Mouse (Mus musculus): Measurements from ENCODE around the gene Mettl7a2. TPM values are rescaled to one million over a fixed set of nuclear protein-coding genes. Genes with fewer than 3 reads are reported as not detected.

Gene Mettl7a2
- polyA plus RNA-seq, 1 experiment from 2014 or later = not detected

DNA sequence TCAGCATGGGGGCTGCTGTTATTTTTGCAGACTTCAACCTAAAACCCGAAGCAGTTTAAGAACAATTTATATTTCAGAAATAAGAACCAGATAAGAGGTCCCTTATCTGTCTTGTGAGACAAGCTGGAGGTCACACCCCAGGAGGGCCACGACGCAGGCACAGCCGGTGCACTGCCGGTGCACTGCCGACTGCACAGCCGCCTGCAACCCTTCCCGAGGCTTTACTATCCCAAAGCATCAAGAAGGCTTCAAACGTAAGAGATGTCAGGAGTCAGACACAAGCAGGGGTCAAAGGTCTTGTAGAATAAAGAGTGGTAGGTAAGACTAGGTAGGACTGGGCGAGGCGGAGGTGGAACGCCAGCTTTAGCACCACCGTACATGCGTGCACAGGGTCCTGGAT, 49.3 kb downstream of the Mettl7a2 start:
- ATAC-seq = no peak
- Histone ChIP-seq H3K36me3 (ENCODE audit: control insufficient read depth, insufficient read depth, low read length) (peaks cover 32% of the 10 kb centered on the region), H3K27me3 (replicated peaks; ENCODE audit: control insufficient read depth, insufficient read depth, low read length) (no peaks in the 10 kb centered on the region), H3K4me2 (ENCODE audit: low read length) (no peak overlapping the region), H3K4me1 (ENCODE audit: control insufficient read depth, insufficient read depth, low read depth, low read length) (no peaks in the 10 kb centered on the region), H3K27ac (ENCODE audit: low read depth, low read length) (no peak overlapping the region), H3K9me3 (ENCODE audit: control insufficient read depth, low read length) (no peaks in the 10 kb centered on the region), H3K9ac (ENCODE audit: low read depth, low read length) (no peak overlapping the region), H3K4me3 (ENCODE audit: low read length) (no peak overlapping the region)
- WGBS = 94% methylated on average over 14 of the region's 14 CpGs

DNA sequence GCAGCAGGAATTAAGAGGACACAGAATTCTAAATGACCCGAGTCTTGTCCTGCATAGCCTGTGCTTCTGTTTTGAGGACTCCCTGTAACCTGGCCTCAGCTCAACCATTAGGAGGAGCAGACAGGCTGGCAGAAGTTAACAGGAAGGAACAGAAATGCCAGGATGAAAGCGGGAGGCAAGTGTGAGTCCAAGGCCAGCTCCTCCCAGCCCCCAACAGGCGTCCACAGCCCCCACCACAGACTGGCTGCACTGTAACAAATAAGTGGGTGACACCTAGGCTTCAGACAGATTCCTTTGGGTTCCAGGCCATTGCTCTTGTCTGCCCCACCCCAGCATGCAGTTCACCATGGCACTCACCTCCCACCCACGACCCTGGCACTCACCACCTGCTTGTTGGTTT, 49.8 kb downstream of the Mettl7a2 start:
- Histone ChIP-seq H3K36me3 (ENCODE audit: control insufficient read depth, insufficient read depth, low read length) (peaks cover 30% of the 10 kb centered on the region), H3K4me3 (ENCODE audit: low read length) (no peak overlapping the region), H3K4me1 (ENCODE audit: control insufficient read depth, insufficient read depth, low read depth, low read length) (no peaks in the 10 kb centered on the region), H3K27ac (ENCODE audit: low read depth, low read length) (no peak overlapping the region), H3K9ac (ENCODE audit: low read depth, low read length) (no peak overlapping the region), H3K9me3 (ENCODE audit: control insufficient read depth, low read length) (no peaks in the 10 kb centered on the region), H3K27me3 (replicated peaks; ENCODE audit: control insufficient read depth, insufficient read depth, low read length) (no peaks in the 10 kb centered on the region), H3K4me2 (ENCODE audit: low read length) (no peak overlapping the region)
- 90% methylated on average over 4 of the region's 4 CpGs for WGBS
- no peak for ATAC-seq

DNA sequence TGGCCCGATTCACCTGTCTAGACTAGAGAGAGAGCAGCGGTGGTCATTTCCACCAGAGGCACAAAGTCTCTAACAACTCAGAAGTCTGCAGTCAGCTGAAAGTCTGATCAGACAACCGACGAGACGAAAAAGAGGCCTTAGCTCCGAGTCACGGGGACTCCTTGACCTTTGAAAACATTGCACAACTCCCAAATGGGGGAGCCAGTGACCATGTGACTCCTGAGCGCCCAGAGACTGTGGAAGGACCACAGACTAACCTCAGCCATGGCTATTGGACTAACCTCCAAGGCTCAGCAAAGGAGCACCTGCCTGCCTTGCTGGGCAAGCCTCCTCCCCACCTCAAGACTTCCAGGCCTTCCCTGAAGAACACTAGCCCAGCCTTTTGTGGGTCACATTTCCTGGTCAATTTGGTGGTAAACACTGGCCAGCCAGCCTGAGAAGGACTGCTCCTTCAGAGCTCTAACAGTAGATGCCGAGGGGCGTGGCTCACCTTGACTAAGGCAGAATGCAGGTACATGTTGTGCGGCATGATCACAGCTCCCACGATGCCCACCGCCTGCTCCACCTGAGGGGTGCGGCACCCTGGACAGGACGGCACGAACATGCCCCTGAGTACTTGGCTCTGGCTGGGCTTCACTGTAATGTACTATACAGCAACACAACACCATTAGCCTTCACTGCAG, 50.5 kb downstream of the Mettl7a2 start:
- H3K27ac ChIP-seq (ENCODE audit: low read depth, low read length) = no peak overlapping the region
- ATAC-seq = no peak
- no peak overlapping the region for H3K9ac ChIP-seq (ENCODE audit: low read depth, low read length)
- H3K36me3 ChIP-seq (ENCODE audit: control insufficient read depth, insufficient read depth, low read length) = peaks cover 28% of the 10 kb centered on the region
- no peak overlapping the region for H3K4me2 ChIP-seq (ENCODE audit: low read length)
- no peaks in the 10 kb centered on the region for H3K4me1 ChIP-seq (ENCODE audit: control insufficient read depth, insufficient read depth, low read depth, low read length)
- H3K4me3 ChIP-seq (ENCODE audit: low read length) = no peak overlapping the region
- 93% methylated on average over 16 of the region's 16 CpGs for WGBS
- no peaks in the 10 kb centered on the region for H3K27me3 ChIP-seq (replicated peaks; ENCODE audit: control insufficient read depth, insufficient read depth, low read length)
- no peaks in the 10 kb centered on the region for H3K9me3 ChIP-seq (ENCODE audit: control insufficient read depth, low read length)

DNA sequence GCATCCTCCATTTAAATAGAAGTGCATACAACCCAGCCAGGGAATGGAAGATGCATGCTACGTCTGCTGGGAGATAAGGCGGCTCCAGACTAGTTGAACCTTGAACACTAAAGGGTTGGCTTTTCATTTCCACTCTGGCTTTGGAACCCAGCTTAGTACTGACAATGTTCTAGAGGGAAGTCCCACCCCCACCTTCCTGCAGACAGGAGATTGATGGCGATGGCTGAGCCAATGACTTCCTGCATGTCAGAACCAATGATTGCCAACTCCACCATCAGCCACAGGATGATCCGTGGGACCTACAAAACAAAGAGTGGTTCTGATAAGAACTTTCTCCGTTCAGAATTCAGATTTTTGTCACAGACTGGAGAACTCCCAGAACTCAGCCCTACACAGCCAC, 53.1 kb downstream of the Mettl7a2 start:
- Histone ChIP-seq H3K27me3 (replicated peaks; ENCODE audit: control insufficient read depth, insufficient read depth, low read length) (no peaks in the 10 kb centered on the region), H3K4me3 (ENCODE audit: low read length) (no peak overlapping the region), H3K9me3 (ENCODE audit: control insufficient read depth, low read length) (no peaks in the 10 kb centered on the region), H3K36me3 (ENCODE audit: control insufficient read depth, insufficient read depth, low read length) (peaks cover 14% of the 10 kb centered on the region), H3K4me2 (ENCODE audit: low read length) (no peak overlapping the region), H3K27ac (ENCODE audit: low read depth, low read length) (no peak overlapping the region), H3K4me1 (ENCODE audit: control insufficient read depth, insufficient read depth, low read depth, low read length) (no peaks in the 10 kb centered on the region), H3K9ac (ENCODE audit: low read depth, low read length) (no peak overlapping the region)
- WGBS = 91% methylated on average over 5 of the region's 5 CpGs
- no peak for ATAC-seq

DNA sequence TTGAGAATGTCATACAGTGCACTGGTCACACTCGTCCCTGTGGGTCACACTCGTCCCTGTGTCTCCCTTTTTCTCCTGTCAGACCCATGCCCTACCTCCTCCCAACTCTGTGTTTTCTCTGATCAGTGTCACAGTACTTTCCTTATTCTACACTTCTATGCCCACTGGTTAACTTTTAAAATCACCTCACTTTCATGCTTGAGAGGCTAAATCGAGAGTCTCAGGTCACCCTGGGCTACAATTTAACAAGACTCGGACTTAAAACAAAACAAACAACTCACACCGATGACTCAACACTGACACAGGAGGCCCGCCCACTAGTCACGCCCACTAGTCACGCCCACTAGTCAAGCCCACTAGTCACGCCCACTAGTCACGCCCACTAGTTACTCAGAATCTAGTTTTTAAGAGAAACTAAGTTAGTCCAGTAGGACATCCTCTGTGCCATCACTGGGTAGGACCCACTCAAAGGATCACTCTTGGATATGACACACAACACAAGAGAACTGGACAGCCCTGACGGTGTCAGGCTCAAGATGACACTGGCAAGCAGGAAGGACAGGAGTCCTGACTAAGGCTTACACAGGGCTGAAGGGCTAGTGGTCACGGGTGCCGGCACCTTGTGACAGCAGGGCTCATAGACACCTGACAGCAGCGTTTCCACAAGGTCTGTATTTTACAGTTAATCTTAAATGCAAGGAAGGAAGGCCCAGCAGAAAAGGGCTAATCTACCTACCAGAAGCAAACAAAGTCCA, 58.1 kb downstream of the Mettl7a2 start:
- peaks cover 9% of the 10 kb centered on the region for H3K36me3 ChIP-seq (ENCODE audit: control insufficient read depth, insufficient read depth, low read length)
- no peak for ATAC-seq
- H3K27me3 ChIP-seq (replicated peaks; ENCODE audit: control insufficient read depth, insufficient read depth, low read length) = no peaks in the 10 kb centered on the region

More for the DNA sequence above, 58.1 kb downstream of the Mettl7a2 start:
- Histone ChIP-seq H3K9ac (ENCODE audit: low read depth, low read length) (no peak overlapping the region), H3K4me2 (ENCODE audit: low read length) (no peak overlapping the region), H3K27ac (ENCODE audit: low read depth, low read length) (no peak overlapping the region), H3K4me1 (ENCODE audit: control insufficient read depth, insufficient read depth, low read depth, low read length) (no peaks in the 10 kb centered on the region), H3K9me3 (ENCODE audit: control insufficient read depth, low read length) (no peaks in the 10 kb centered on the region), H3K4me3 (ENCODE audit: low read length) (no peak overlapping the region)
- 55% methylated on average over 14 of the region's 14 CpGs for WGBS

Other genes with a start within 250 kb of the Mettl7a2 start
- 11.8 and 13.1 TPM in 2 replicates for gene Atf1, start 125.4 kb upstream of the Mettl7a2 start, polyA plus RNA-seq (2015; fragmentation: Nextera tagmentation; extraction: Ambion mirVana)
- not detected in 2 replicates for gene Tmprss12, start 72.4 kb upstream of the Mettl7a2 start, polyA plus RNA-seq (2015; fragmentation: Nextera tagmentation; extraction: Ambion mirVana)
- gene Mettl7a1, start 49.1 kb upstream of the Mettl7a2 start, polyA plus RNA-seq (2015; fragmentation: Nextera tagmentation; extraction: Ambion mirVana) = 3.5 TPM in 2 replicates
- gene Mettl7a3, start 18.3 kb upstream of the Mettl7a2 start, polyA plus RNA-seq (2015; fragmentation: Nextera tagmentation; extraction: Ambion mirVana) = 0.09 TPM in 1 of 2 replicates, not detected in the other
- gene Methig1, start 51 bp upstream of the Mettl7a2 start, polyA plus RNA-seq (2015; fragmentation: Nextera tagmentation; extraction: Ambion mirVana) = not detected in 2 replicates
- gene Higd1c, start 11.3 kb downstream of the Mettl7a2 start, polyA plus RNA-seq (2015; fragmentation: Nextera tagmentation; extraction: Ambion mirVana) = not detected in 2 replicates
- gene Gm5475, start 68.9 kb downstream of the Mettl7a2 start, polyA plus RNA-seq (2015; fragmentation: Nextera tagmentation; extraction: Ambion mirVana) = 0.11 and 0.16 TPM in 2 replicates
- gene Slc11a2, start 71.9 kb downstream of the Mettl7a2 start, polyA plus RNA-seq (2015; fragmentation: Nextera tagmentation; extraction: Ambion mirVana) = 24.9 and 30.8 TPM in 2 replicates
- 59.3 and 62.0 TPM in 2 replicates for gene Letmd1, start 115.8 kb downstream of the Mettl7a2 start, polyA plus RNA-seq (2015; fragmentation: Nextera tagmentation; extraction: Ambion mirVana)
- gene Csrnp2, start 142.3 kb downstream of the Mettl7a2 start, polyA plus RNA-seq (2015; fragmentation: Nextera tagmentation; extraction: Ambion mirVana) = 36.3 and 43.4 TPM in 2 replicates
- 32.4 and 37.4 TPM in 2 replicates for gene Tfcp2, start 198.8 kb downstream of the Mettl7a2 start, polyA plus RNA-seq (2015; fragmentation: Nextera tagmentation; extraction: Ambion mirVana)
- 26.4 and 31.2 TPM in 2 replicates for gene Pou6f1, start 246.8 kb downstream of the Mettl7a2 start, polyA plus RNA-seq (2015; fragmentation: Nextera tagmentation; extraction: Ambion mirVana)

Measured in hindbrain, embryonic 16.5 days (tissue).